Mouse (Mus musculus): ENCODE results near the gene Eras. TPM values are rescaled to one million over a fixed set of nuclear protein-coding genes. Genes with fewer than 3 reads are reported as not detected.

Eras gene
- polyA plus RNA-seq, 1 experiment: not detected

DNA sequence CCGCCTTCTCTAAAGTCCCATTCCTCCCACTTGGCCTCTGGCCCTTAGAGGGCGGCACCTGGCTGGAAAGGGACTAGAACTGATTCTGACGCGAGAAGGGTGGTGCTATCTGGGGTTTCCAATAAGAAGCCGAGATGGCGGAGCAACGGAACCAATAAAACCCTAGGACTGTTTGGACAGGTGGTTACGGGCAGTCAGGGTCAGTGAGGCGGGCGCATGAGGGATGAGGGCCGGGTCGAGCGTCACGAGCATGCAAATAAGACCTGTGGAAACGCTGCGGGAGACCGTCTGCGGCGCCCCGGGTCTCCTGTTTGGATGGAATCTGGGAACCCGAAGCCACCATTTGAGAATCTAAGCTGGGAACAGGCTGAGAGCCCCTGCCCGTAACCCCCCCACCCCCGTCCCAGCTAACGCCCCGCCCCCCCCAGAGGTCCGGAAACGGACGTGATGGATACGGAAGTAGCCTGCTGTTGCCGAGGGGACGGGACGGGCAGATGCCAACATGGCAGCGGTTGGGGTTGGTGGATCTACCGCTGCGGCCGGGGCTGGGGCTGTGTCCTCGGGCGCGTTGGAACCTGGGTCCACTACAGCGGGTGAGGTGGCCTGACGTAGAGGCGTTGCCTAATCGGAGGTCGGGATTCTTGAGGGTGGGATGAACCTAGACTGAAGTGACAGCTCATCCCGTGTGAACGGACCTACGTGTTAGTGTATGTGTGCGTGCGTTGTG is 44.4 kb downstream of the Eras start, which contains the start of gene Slc35a2:
Gene Slc35a2, plus strand, starts transcription at position 188 of the 727 bp plus-strand sequence.
- peak within 1 kb of the TSS; percentile 85 for H3K27ac ChIP-seq (ENCODE audit: insufficient read depth, low read depth, low read length)
- no peak for TF ChIP-seq CTCF (IDR thresholded peaks at IDR 0.05; ENCODE audit: insufficient read depth, low read depth, low read length)
- TF ChIP-seq POLR2A (IDR thresholded peaks at IDR 0.05; ENCODE audit: insufficient read depth, low read depth, low read length): peak; percentile 42
- no peaks in the 10 kb centered on the region for H3K4me1 ChIP-seq (ENCODE audit: control insufficient read depth, insufficient read depth, low read length)
- H3K4me3 ChIP-seq (ENCODE audit: insufficient read depth, low read depth, low read length): peak within 1 kb of the TSS; percentile 74
- WGBS: 11% methylated on average over 48 of the region's 49 CpGs

GRCm38 (mm10) chrX:7879819-7880218 is 48.6 kb downstream of the Eras start:
- 9% methylated on average over 11 of the region's 11 CpGs for WGBS
- H3K27ac ChIP-seq (ENCODE audit: insufficient read depth, low read depth, low read length): no peak overlapping the region
- H3K4me3 ChIP-seq (ENCODE audit: insufficient read depth, low read depth, low read length): peak overlapping the region; percentile 40
- no peaks in the 10 kb centered on the region for H3K4me1 ChIP-seq (ENCODE audit: control insufficient read depth, insufficient read depth, low read length)
- TF ChIP-seq POLR2A (IDR thresholded peaks at IDR 0.05; ENCODE audit: insufficient read depth, low read depth, low read length) (no peak), CTCF (IDR thresholded peaks at IDR 0.05; ENCODE audit: insufficient read depth, low read depth, low read length) (no peak)

DNA sequence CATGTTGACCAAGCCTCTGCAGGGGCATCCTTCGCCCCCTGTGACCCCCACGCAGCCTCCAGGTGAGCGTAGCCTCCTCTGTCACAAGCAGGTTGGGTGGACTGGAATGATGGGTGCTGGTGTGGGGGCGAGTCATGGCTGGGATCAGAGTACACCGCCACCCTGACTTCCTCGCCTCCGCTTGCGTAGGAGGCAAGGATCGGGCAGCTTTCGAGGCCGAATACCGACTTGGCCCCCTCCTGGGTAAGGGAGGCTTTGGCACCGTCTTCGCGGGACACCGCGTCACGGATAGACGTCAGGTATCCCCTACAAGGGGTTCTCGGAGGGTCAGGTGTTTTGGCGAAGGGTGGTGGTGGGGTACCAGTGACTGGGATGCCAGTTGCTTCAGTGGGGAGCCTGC is 49.9 kb downstream of the Eras start:
- Histone ChIP-seq H3K27ac (ENCODE audit: insufficient read depth, low read depth, low read length) (peak overlapping the region; percentile 71), H3K4me1 (ENCODE audit: control insufficient read depth, insufficient read depth, low read length) (no peaks in the 10 kb centered on the region), H3K4me3 (ENCODE audit: insufficient read depth, low read depth, low read length) (peak overlapping the region; percentile 81)
- no peak for TF ChIP-seq CTCF (IDR thresholded peaks at IDR 0.05; ENCODE audit: insufficient read depth, low read depth, low read length)
- 21% methylated on average over 21 of the region's 21 CpGs for WGBS

GRCm38 (mm10) chrX:7878007-7878419 is 50.4 kb downstream of the Eras start, which contains the start of gene Pim2:
Gene Pim2 (plus strand): TSS chrX:7878262.
- WGBS: 12% methylated on average over 38 of the region's 38 CpGs
- TF ChIP-seq POLR2A (IDR thresholded peaks at IDR 0.05; ENCODE audit: insufficient read depth, low read depth, low read length): peak; percentile 49
- no peak for TF ChIP-seq CTCF (IDR thresholded peaks at IDR 0.05; ENCODE audit: insufficient read depth, low read depth, low read length)
- Histone ChIP-seq H3K4me1 (ENCODE audit: control insufficient read depth, insufficient read depth, low read length) (no peaks in the 10 kb centered on the region), H3K4me3 (ENCODE audit: insufficient read depth, low read depth, low read length) (peak within 1 kb of the TSS; percentile 81), H3K27ac (ENCODE audit: insufficient read depth, low read depth, low read length) (peak within 1 kb of the TSS; percentile 71)

Other genes starting within 250 kb of the Eras start
- gene Magix, start 247.4 kb downstream of the Eras start, polyA plus RNA-seq (2012; ENCODE audit: insufficient read depth, insufficient read length, low replicate concordance, missing spikeins): not detected in 2 replicates
- not detected in 2 replicates for gene Gpkow, start 231.5 kb downstream of the Eras start, polyA plus RNA-seq (2012; ENCODE audit: insufficient read depth, insufficient read length, low replicate concordance, missing spikeins)
- gene Wdr45, start 214.3 kb downstream of the Eras start, polyA plus RNA-seq (2012; ENCODE audit: insufficient read depth, insufficient read length, low replicate concordance, missing spikeins): not detected in 2 replicates
- gene Gm45208, start 206.4 kb downstream of the Eras start, polyA plus RNA-seq (2012; ENCODE audit: insufficient read depth, insufficient read length, low replicate concordance, missing spikeins): not detected in 2 replicates
- gene Praf2, start 200.2 kb downstream of the Eras start, polyA plus RNA-seq (2012; ENCODE audit: insufficient read depth, insufficient read length, low replicate concordance, missing spikeins): not detected in 2 replicates
- gene Ccdc120, start 177.7 kb downstream of the Eras start, polyA plus RNA-seq (2012; ENCODE audit: insufficient read depth, insufficient read length, low replicate concordance, missing spikeins): not detected in 2 replicates
- not detected in 2 replicates for gene Tfe3, start 166.0 kb downstream of the Eras start, polyA plus RNA-seq (2012; ENCODE audit: insufficient read depth, insufficient read length, low replicate concordance, missing spikeins)
- 96.6 TPM in 1 of 2 replicates, not detected in the other for gene Gripap1, start 138.8 kb downstream of the Eras start, polyA plus RNA-seq (2012; ENCODE audit: insufficient read depth, insufficient read length, low replicate concordance, missing spikeins)
- not detected in 2 replicates for gene Kcnd1, start 106.3 kb downstream of the Eras start, polyA plus RNA-seq (2012; ENCODE audit: insufficient read depth, insufficient read length, low replicate concordance, missing spikeins)
- gene Otud5, start 87.2 kb downstream of the Eras start, polyA plus RNA-seq (2012; ENCODE audit: insufficient read depth, insufficient read length, low replicate concordance, missing spikeins): not detected in 2 replicates
- gene Pim2, start 50.3 kb downstream of the Eras start, polyA plus RNA-seq (2012; ENCODE audit: insufficient read depth, insufficient read length, low replicate concordance, missing spikeins): not detected in 2 replicates
- gene Slc35a2, start 44.6 kb downstream of the Eras start, polyA plus RNA-seq (2012; ENCODE audit: insufficient read depth, insufficient read length, low replicate concordance, missing spikeins): not detected in 2 replicates
- gene Pqbp1, start 29.3 kb downstream of the Eras start, polyA plus RNA-seq (2012; ENCODE audit: insufficient read depth, insufficient read length, low replicate concordance, missing spikeins): not detected in 2 replicates
- not detected in 2 replicates for gene Timm17b, start 29.2 kb downstream of the Eras start, polyA plus RNA-seq (2012; ENCODE audit: insufficient read depth, insufficient read length, low replicate concordance, missing spikeins)
- gene Gm10491, start 20.8 kb downstream of the Eras start, polyA plus RNA-seq (2012; ENCODE audit: insufficient read depth, insufficient read length, low replicate concordance, missing spikeins): not detected in 2 replicates
- gene Gm10490, start 19.1 kb downstream of the Eras start, polyA plus RNA-seq (2012; ENCODE audit: insufficient read depth, insufficient read length, low replicate concordance, missing spikeins): not detected in 2 replicates
- gene Pcsk1n, start 8.8 kb downstream of the Eras start, polyA plus RNA-seq (2012; ENCODE audit: insufficient read depth, insufficient read length, low replicate concordance, missing spikeins): not detected in 2 replicates
- not detected in 2 replicates for gene Hdac6, start 19.3 kb upstream of the Eras start, polyA plus RNA-seq (2012; ENCODE audit: insufficient read depth, insufficient read length, low replicate concordance, missing spikeins)
- not detected in 2 replicates for gene Gata1, start 49.5 kb upstream of the Eras start, polyA plus RNA-seq (2012; ENCODE audit: insufficient read depth, insufficient read length, low replicate concordance, missing spikeins)
- not detected in 2 replicates for gene Glod5, start 89.9 kb upstream of the Eras start, polyA plus RNA-seq (2012; ENCODE audit: insufficient read depth, insufficient read length, low replicate concordance, missing spikeins)
- not detected in 2 replicates for gene Suv39h1, start 146.2 kb upstream of the Eras start, polyA plus RNA-seq (2012; ENCODE audit: insufficient read depth, insufficient read length, low replicate concordance, missing spikeins)
- not detected in 2 replicates for gene Was, start 161.9 kb upstream of the Eras start, polyA plus RNA-seq (2012; ENCODE audit: insufficient read depth, insufficient read length, low replicate concordance, missing spikeins)
- gene Wdr13, start 204.3 kb upstream of the Eras start, polyA plus RNA-seq (2012; ENCODE audit: insufficient read depth, insufficient read length, low replicate concordance, missing spikeins): 69.5 TPM in 1 of 2 replicates, not detected in the other
- gene Rbm3, start 217.3 kb upstream of the Eras start, polyA plus RNA-seq (2012; ENCODE audit: insufficient read depth, insufficient read length, low replicate concordance, missing spikeins): 332 TPM in 1 of 2 replicates, not detected in the other
- gene Tbc1d25, start 247.6 kb upstream of the Eras start, polyA plus RNA-seq (2012; ENCODE audit: insufficient read depth, insufficient read length, low replicate concordance, missing spikeins): not detected in 2 replicates